Mouse (Mus musculus): ENCODE data around the gene Slc35f6. TPM values are rescaled to one million over a fixed set of nuclear protein-coding genes. Genes with fewer than 3 reads are reported as not detected.

Gene Slc35f6
- polyA plus RNA-seq, 1 experiment from 2014 or later, result 26.5 TPM

DNA sequence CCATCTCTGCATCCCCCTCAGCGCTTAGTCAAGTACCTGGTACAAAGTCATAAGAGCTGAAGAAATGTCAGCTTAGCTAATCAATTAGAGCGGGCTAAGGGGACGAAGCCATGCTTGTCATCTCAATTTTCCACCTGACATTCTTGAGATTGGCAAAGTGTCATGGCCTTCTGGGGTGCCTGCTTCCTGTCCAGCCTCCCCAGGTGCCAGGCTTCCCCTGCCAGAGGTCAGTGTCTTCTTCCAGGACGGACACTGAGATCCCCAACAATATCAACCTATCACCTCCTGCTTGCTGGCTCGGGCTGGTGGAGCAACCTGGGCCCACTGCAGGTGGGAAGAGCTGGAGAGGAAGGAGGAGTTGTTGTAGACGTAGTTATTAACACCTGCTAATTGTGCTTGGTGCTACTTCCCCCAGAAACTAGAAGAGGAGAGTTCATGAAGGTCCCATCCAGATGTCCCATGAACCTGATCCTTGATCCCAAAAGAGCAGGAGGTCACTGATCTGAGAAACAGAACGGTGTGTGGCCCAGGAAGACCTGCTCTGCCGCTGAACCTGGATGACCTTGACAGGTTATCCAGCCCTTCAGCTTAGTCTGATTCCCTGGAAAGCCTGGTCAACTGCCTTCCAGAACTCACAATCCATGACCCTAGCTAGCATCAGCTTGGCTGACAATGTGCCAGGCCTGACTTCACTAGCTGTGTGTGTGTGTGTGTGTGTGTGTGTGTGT lies 37.7 kb upstream of the Slc35f6 start:
- 76% methylated on average over 8 of the region's 8 CpGs for WGBS
- DNase-seq (ENCODE audit: low spot score) (no peak), ATAC-seq (ENCODE audit: low read depth) (no peak)
- no peaks in the 10 kb centered on the region for H3K27me3 ChIP-seq (replicated peaks; ENCODE audit: control insufficient read depth, insufficient read depth, low read length)
- no peak overlapping the region for H3K27ac ChIP-seq (replicated peaks; ENCODE audit: low read depth, low read length)
- no peak overlapping the region for H3K9ac ChIP-seq (ENCODE audit: low read depth, low read length)
- no peak overlapping the region for H3K4me3 ChIP-seq (ENCODE audit: low read depth, low read length)
- H3K9me3 ChIP-seq (ENCODE audit: control insufficient read depth, low read length), result no peaks in the 10 kb centered on the region
- no peaks in the 10 kb centered on the region for H3K36me3 ChIP-seq (ENCODE audit: control insufficient read depth, insufficient read depth, low read length)
- H3K4me1 ChIP-seq (ENCODE audit: control insufficient read depth, insufficient read depth, low read length), result peaks cover 6% of the 10 kb centered on the region
- H3K4me2 ChIP-seq (ENCODE audit: low read depth, low read length), result no peak overlapping the region

DNA sequence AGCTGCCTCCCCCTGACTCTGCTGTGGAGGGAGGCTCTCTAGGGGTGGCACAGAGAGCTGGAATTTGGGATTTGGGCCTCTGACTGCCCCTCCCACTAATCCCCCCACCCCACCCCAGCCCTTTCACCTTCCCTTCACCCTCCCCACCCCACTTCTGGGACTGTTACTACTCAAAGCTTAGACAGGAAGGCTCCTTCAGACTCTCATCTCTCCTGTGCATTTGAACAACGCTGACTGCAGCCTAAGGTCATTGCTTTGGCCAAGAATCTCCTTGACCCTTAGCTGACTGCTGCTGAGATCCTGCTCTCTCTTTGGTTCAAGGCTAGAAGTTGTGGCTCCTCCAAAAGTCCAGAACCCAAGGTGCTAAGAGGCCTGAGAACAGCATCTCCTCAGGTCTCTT lies 36.6 kb upstream of the Slc35f6 start:
- no peak overlapping the region for H3K4me2 ChIP-seq (ENCODE audit: low read depth, low read length)
- peaks cover 6% of the 10 kb centered on the region for H3K4me1 ChIP-seq (ENCODE audit: control insufficient read depth, insufficient read depth, low read length)
- no peak overlapping the region for H3K4me3 ChIP-seq (ENCODE audit: low read depth, low read length)
- H3K27ac ChIP-seq (replicated peaks; ENCODE audit: low read depth, low read length), result no peak overlapping the region
- 46% methylated on average over 1 of the region's 1 CpGs for WGBS
- no peak overlapping the region for H3K9ac ChIP-seq (ENCODE audit: low read depth, low read length)
- ATAC-seq (ENCODE audit: low read depth) (no peak), DNase-seq (ENCODE audit: low spot score) (no peak)
- H3K36me3 ChIP-seq (ENCODE audit: control insufficient read depth, insufficient read depth, low read length), result no peaks in the 10 kb centered on the region
- H3K27me3 ChIP-seq (replicated peaks; ENCODE audit: control insufficient read depth, insufficient read depth, low read length), result no peaks in the 10 kb centered on the region
- H3K9me3 ChIP-seq (ENCODE audit: control insufficient read depth, low read length), result no peaks in the 10 kb centered on the region

DNA sequence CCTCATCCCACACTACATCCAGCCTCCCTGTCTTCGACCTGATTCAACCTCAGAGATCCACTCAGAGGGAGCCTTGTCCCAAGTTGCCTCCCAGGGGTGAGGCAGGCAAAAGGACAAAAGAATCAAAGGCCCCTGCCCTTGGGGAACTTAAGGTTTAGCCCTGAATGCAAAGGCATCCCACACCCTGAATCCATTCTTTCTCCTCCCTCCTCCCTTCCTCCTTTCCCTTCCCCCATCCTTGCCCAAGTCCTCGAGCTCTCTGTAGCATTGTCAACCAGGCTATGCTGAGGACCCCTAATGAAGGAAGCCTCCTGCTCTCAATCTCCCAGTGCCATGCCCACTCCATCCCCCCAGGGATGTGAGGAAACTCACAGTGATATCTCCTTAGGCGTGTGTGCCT lies 36.0 kb upstream of the Slc35f6 start:
- no peak overlapping the region for H3K9ac ChIP-seq (ENCODE audit: low read depth, low read length)
- no peaks in the 10 kb centered on the region for H3K9me3 ChIP-seq (ENCODE audit: control insufficient read depth, low read length)
- H3K4me1 ChIP-seq (ENCODE audit: control insufficient read depth, insufficient read depth, low read length), result peaks cover 6% of the 10 kb centered on the region
- no peaks in the 10 kb centered on the region for H3K27me3 ChIP-seq (replicated peaks; ENCODE audit: control insufficient read depth, insufficient read depth, low read length)
- WGBS, result 46% methylated on average over 3 of the region's 3 CpGs
- ATAC-seq (ENCODE audit: low read depth) (no peak), DNase-seq (ENCODE audit: low spot score) (no peak)
- no peak overlapping the region for H3K4me3 ChIP-seq (ENCODE audit: low read depth, low read length)
- H3K27ac ChIP-seq (replicated peaks; ENCODE audit: low read depth, low read length), result no peak overlapping the region
- H3K36me3 ChIP-seq (ENCODE audit: control insufficient read depth, insufficient read depth, low read length), result no peaks in the 10 kb centered on the region
- no peak overlapping the region for H3K4me2 ChIP-seq (ENCODE audit: low read depth, low read length)

DNA sequence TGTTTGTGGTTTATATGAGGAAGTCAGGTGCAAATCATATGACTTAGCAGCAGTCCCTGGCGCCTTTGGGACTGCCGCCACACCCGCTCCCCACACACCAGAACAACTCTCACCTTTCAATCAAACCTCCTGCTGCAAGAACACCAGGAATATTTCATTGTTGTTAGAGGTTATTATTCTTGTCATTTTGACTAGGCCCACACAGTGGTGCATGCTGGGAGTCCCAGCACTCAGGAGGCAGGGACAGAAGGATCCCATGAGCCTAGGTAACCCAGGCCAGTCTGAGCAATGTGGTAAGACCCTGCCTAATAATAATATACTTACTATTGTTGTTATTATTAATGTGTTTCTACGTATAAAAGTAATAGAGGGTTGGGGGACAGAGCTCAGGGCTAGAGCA lies 35.2 kb upstream of the Slc35f6 start:
- WGBS, result 60% methylated on average over 4 of the region's 4 CpGs
- Histone ChIP-seq H3K27me3 (replicated peaks; ENCODE audit: control insufficient read depth, insufficient read depth, low read length) (no peaks in the 10 kb centered on the region), H3K4me3 (ENCODE audit: low read depth, low read length) (no peak overlapping the region), H3K4me1 (ENCODE audit: control insufficient read depth, insufficient read depth, low read length) (peaks cover 6% of the 10 kb centered on the region), H3K9ac (ENCODE audit: low read depth, low read length) (no peak overlapping the region), H3K4me2 (ENCODE audit: low read depth, low read length) (no peak overlapping the region), H3K9me3 (ENCODE audit: control insufficient read depth, low read length) (no peaks in the 10 kb centered on the region), H3K36me3 (ENCODE audit: control insufficient read depth, insufficient read depth, low read length) (no peaks in the 10 kb centered on the region), H3K27ac (replicated peaks; ENCODE audit: low read depth, low read length) (no peak overlapping the region)
- DNase-seq (ENCODE audit: low spot score), result no peak
- ATAC-seq (ENCODE audit: low read depth), result no peak

DNA sequence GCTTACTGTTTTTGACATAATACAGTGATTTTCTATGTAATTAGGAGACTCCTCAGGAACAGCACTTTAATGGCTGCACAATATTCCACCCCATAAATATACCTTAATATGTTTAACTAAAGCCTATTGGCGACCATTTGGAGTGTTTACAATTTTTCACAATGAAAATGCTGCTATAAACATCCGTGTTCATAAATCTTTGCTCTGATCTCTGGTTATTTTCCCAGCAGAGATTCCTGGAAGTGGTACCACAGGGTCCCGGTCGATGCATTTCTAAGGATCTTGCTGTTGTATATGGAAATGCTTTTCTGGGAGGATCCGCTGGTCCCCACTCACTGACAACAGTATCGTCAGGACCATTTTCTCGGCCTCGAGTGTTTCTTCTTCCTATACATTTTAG lies 34.5 kb upstream of the Slc35f6 start:
- no peak for ATAC-seq (ENCODE audit: low read depth)
- Histone ChIP-seq H3K4me1 (ENCODE audit: control insufficient read depth, insufficient read depth, low read length) (peaks cover 6% of the 10 kb centered on the region), H3K36me3 (ENCODE audit: control insufficient read depth, insufficient read depth, low read length) (no peaks in the 10 kb centered on the region), H3K27me3 (replicated peaks; ENCODE audit: control insufficient read depth, insufficient read depth, low read length) (no peaks in the 10 kb centered on the region), H3K4me2 (ENCODE audit: low read depth, low read length) (no peak overlapping the region), H3K9me3 (ENCODE audit: control insufficient read depth, low read length) (no peaks in the 10 kb centered on the region), H3K27ac (replicated peaks; ENCODE audit: low read depth, low read length) (no peak overlapping the region), H3K4me3 (ENCODE audit: low read depth, low read length) (no peak overlapping the region), H3K9ac (ENCODE audit: low read depth, low read length) (no peak overlapping the region)
- 83% methylated on average over 8 of the region's 8 CpGs for WGBS
- no peak for DNase-seq (ENCODE audit: low spot score)

DNA sequence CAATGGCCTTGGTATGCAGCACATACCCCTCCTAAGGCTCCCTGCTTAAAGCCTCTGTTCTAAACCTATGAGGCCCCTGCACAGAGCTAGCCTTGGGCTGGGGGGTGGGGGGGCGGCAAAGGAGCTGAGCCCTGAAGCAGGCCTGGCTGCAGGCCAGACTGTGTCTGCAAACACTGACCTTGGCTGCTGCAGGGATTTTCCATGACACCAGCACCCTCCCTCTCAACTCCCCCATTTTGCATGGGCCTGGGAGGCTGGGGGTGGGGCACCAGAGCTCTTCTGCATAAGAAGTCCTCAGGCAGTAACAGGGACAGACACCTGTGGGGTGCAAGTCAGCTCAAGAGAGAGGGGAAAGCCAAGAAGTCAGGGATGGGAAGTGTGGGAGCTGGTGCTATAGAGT lies 33.5 kb upstream of the Slc35f6 start:
- ATAC-seq (ENCODE audit: low read depth), result peak; percentile 65
- H3K36me3 ChIP-seq (ENCODE audit: control insufficient read depth, insufficient read depth, low read length), result no peaks in the 10 kb centered on the region
- peak; percentile 72 for DNase-seq (ENCODE audit: low spot score)
- peaks cover 6% of the 10 kb centered on the region for H3K4me1 ChIP-seq (ENCODE audit: control insufficient read depth, insufficient read depth, low read length)
- H3K9me3 ChIP-seq (ENCODE audit: control insufficient read depth, low read length), result no peaks in the 10 kb centered on the region
- no peak overlapping the region for H3K4me2 ChIP-seq (ENCODE audit: low read depth, low read length)
- WGBS, result 40% methylated on average over 1 of the region's 1 CpGs
- H3K27ac ChIP-seq (replicated peaks; ENCODE audit: low read depth, low read length), result peak overlapping the region; percentile 33; the same call in 1 of the 2 replicates
- H3K4me3 ChIP-seq (ENCODE audit: low read depth, low read length), result no peak overlapping the region
- no peak overlapping the region for H3K9ac ChIP-seq (ENCODE audit: low read depth, low read length)
- H3K27me3 ChIP-seq (replicated peaks; ENCODE audit: control insufficient read depth, insufficient read depth, low read length), result no peaks in the 10 kb centered on the region

DNA sequence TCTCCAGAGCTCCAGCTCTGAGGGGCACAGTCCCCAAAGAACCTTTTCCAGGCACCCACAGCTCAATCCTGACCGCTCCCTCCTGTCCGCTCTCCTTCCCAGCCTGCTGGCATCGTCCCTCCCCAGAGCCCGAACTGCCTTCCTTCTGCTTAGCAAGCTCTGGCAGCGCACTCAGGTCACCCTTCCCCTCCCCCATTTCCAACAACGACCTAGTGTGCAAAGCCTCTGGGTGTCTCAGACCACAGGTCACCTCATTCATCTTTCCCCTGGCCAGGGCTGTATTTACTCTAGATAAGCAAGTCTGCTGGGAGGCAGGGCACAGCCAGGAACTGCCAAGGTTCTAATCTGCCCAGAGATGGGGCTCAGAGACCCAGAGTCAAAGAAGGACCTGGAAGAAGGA lies 32.3 kb upstream of the Slc35f6 start:
- WGBS, result 39% methylated on average over 6 of the region's 6 CpGs
- no peaks in the 10 kb centered on the region for H3K36me3 ChIP-seq (ENCODE audit: control insufficient read depth, insufficient read depth, low read length)
- H3K4me1 ChIP-seq (ENCODE audit: control insufficient read depth, insufficient read depth, low read length), result peaks cover 6% of the 10 kb centered on the region
- no peaks in the 10 kb centered on the region for H3K27me3 ChIP-seq (replicated peaks; ENCODE audit: control insufficient read depth, insufficient read depth, low read length)
- H3K9me3 ChIP-seq (ENCODE audit: control insufficient read depth, low read length), result no peaks in the 10 kb centered on the region
- no peak overlapping the region for H3K4me3 ChIP-seq (ENCODE audit: low read depth, low read length)
- no peak for ATAC-seq (ENCODE audit: low read depth)
- DNase-seq (ENCODE audit: low spot score), result no peak
- no peak overlapping the region for H3K9ac ChIP-seq (ENCODE audit: low read depth, low read length)
- H3K27ac ChIP-seq (replicated peaks; ENCODE audit: low read depth, low read length), result no peak overlapping the region
- H3K4me2 ChIP-seq (ENCODE audit: low read depth, low read length), result no peak overlapping the region

DNA sequence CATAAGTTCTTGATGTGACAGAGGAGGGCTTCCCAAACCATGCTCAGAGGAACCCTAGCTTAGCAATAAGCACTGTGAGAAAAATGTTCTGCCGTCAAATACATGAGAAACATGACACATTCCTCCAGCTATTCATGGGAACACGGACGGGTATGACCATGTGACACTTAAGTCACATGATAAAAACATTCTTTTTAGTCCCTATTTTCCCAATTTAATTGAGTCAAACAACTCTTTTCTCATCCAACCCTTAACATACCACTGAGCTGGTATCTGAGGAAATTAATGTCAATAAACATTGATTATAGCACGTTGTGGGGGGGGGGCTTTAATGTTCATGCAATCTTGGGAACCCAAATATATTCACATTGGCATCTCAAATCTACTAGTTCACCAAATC lies 31.9 kb upstream of the Slc35f6 start:
- Histone ChIP-seq H3K9ac (ENCODE audit: low read depth, low read length) (no peak overlapping the region), H3K9me3 (ENCODE audit: control insufficient read depth, low read length) (no peaks in the 10 kb centered on the region), H3K4me3 (ENCODE audit: low read depth, low read length) (no peak overlapping the region), H3K4me2 (ENCODE audit: low read depth, low read length) (no peak overlapping the region), H3K27me3 (replicated peaks; ENCODE audit: control insufficient read depth, insufficient read depth, low read length) (no peaks in the 10 kb centered on the region), H3K4me1 (ENCODE audit: control insufficient read depth, insufficient read depth, low read length) (peaks cover 6% of the 10 kb centered on the region), H3K36me3 (ENCODE audit: control insufficient read depth, insufficient read depth, low read length) (no peaks in the 10 kb centered on the region), H3K27ac (replicated peaks; ENCODE audit: low read depth, low read length) (no peak overlapping the region)
- DNase-seq (ENCODE audit: low spot score) (no peak), ATAC-seq (ENCODE audit: low read depth) (no peak)
- 68% methylated on average over 4 of the region's 4 CpGs for WGBS

DNA sequence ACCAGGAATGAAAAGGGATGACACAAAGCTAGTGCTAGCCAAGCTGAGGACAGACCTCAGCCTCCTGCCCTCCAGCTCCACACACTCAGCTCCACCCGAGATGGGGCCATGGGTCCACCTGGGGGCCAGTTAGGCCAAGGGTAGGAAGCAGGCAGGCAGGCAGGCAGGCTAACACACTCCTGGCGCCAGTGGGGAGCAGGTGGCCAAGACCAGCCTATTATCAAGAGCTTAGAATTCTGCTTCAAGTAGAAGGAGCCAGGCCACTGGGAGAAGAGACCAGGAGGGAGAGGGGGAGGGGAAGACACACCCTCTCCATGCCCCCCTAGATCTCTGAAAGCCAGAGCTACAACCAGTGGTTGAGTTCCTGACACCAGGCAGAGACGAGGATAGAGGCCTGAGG lies 31.1 kb upstream of the Slc35f6 start:
- no peaks in the 10 kb centered on the region for H3K36me3 ChIP-seq (ENCODE audit: control insufficient read depth, insufficient read depth, low read length)
- WGBS, result 20% methylated on average over 3 of the region's 3 CpGs
- no peak overlapping the region for H3K9ac ChIP-seq (ENCODE audit: low read depth, low read length)
- peaks cover 6% of the 10 kb centered on the region for H3K4me1 ChIP-seq (ENCODE audit: control insufficient read depth, insufficient read depth, low read length)
- H3K4me3 ChIP-seq (ENCODE audit: low read depth, low read length), result no peak overlapping the region
- peaks cover 4% of the 10 kb centered on the region; the same call in 1 of the 2 replicates for H3K27me3 ChIP-seq (replicated peaks; ENCODE audit: control insufficient read depth, insufficient read depth, low read length)
- H3K27ac ChIP-seq (replicated peaks; ENCODE audit: low read depth, low read length), result no peak overlapping the region
- no peak overlapping the region for H3K4me2 ChIP-seq (ENCODE audit: low read depth, low read length)
- H3K9me3 ChIP-seq (ENCODE audit: control insufficient read depth, low read length), result no peaks in the 10 kb centered on the region
- ATAC-seq (ENCODE audit: low read depth) (no peak), DNase-seq (ENCODE audit: low spot score) (no peak)
